In genomic region chr6:145249291-145250184, GRCm38 (mm10) we compare ENCODE assay signal across 8 mouse cellular contexts. TPM values are rescaled to one million over a fixed set of nuclear protein-coding genes. Genes with fewer than 3 reads are reported as not detected.
DNase-seq lines count a peak whose midpoint lies in the region; ATAC-seq and TF ChIP-seq lines count a peak whose summit lies in the region.

No protein-coding gene starts in this region.

- H3K4me2 ChIP-seq in hindbrain, embryonic 13.5 days = peak overlapping the region; percentile 79

- peak; percentile 81 for DNase-seq in ZHBTc4 (ENCODE audit: low read depth, low spot score)
- peak; percentile 81 for DNase-seq in cerebellum, postnatal 10 days
- peak; percentile 48 to 57 for DNase-seq in frontal cortex, postnatal 10 days (ENCODE audit: low spot score in 2 of 2)
- DNase-seq in left cerebral cortex, adult 2 months (ENCODE audit: extremely low spot score in 1 of 2, low spot score in 2 of 2) = peak; percentile 48 to 51
- DNase-seq in lung, postnatal 4 days = peak; percentile 72 to 73
- DNase-seq in retina, postnatal 1 day = peak; percentile 59
- peak; percentile 54 for DNase-seq in urinary bladder, adult 2 months (ENCODE audit: low spot score)

- WGBS in hindbrain, embryonic 13.5 days = under 1% methylated on average over 83 of the region's 124 CpGs

- H3K4me1 ChIP-seq in hindbrain, embryonic 13.5 days (replicated peaks) = peaks cover 26% of the 10 kb centered on the region

- intact Hi-C loops in left cerebral cortex, adult 2 months (cut with DNase I) = loop anchor here (1.0 to 2.0 kb wide), 3 partner anchors 38 to 93 kb away; partner anchors contain the start of genes Casc1 and Etfrf1

- no peaks in the 10 kb centered on the region for H3K9me3 ChIP-seq in hindbrain, embryonic 13.5 days

- H3K27ac ChIP-seq in hindbrain, embryonic 13.5 days = peak overlapping the region; percentile 94
- H3K27ac ChIP-seq in left cerebral cortex, adult 2 months = peak overlapping the region; percentile 76

- H3K4me3 ChIP-seq in hindbrain, embryonic 13.5 days = peak overlapping the region; percentile 89
- peak overlapping the region; percentile 87 for H3K4me3 ChIP-seq in left cerebral cortex, adult 2 months

- TF ChIP-seq CTCF in left cerebral cortex, adult 2 months (IDR thresholded peaks at IDR 0.05) = no peak

- ATAC-seq in hindbrain, embryonic 13.5 days (ENCODE audit: low FRiP score) = peak; percentile 69

- no peaks in the 10 kb centered on the region for H3K27me3 ChIP-seq in hindbrain, embryonic 13.5 days

- H3K9ac ChIP-seq in hindbrain, embryonic 13.5 days = peak overlapping the region; percentile 95

- H3K36me3 ChIP-seq in hindbrain, embryonic 13.5 days = peaks cover 7% of the 10 kb centered on the region; the same call in 1 of the 2 replicates

RNA-seq across cellular contexts. Expression of gene Kras, which starts 0.5 kb away (rescaled TPM):
- polyA plus RNA-seq in hindbrain, embryonic 13.5 days (2015; fragmentation: Nextera tagmentation; extraction: Ambion mirVana) = 83.4 and 90.0 TPM in 2 replicates
- 10 to 100 TPM; 78.4 to 79.8 TPM for total RNA-seq in left cerebral cortex, adult 2 months (2021)
- polyA plus RNA-seq in urinary bladder, adult 2 months (2012; rRNA removed) = 21.8 and 26.6 TPM in 2 replicates

RNA-seq across cellular contexts. Expression of gene Etfrf1, which starts 38.6 kb away (rescaled TPM):
- 34.3 and 34.9 TPM in 2 replicates for polyA plus RNA-seq in hindbrain, embryonic 13.5 days (2015; fragmentation: Nextera tagmentation; extraction: Ambion mirVana)
- total RNA-seq in left cerebral cortex, adult 2 months (2021) = 10 to 100 TPM; 22.5 to 23.4 TPM
- 44.4 and 44.5 TPM in 2 replicates for polyA plus RNA-seq in urinary bladder, adult 2 months (2012; rRNA removed)

RNA-seq across cellular contexts. Expression of gene Casc1, which starts 38.7 kb away (rescaled TPM):
- polyA plus RNA-seq in hindbrain, embryonic 13.5 days (2015; fragmentation: Nextera tagmentation; extraction: Ambion mirVana) = 0.97 and 1.0 TPM in 2 replicates
- total RNA-seq in left cerebral cortex, adult 2 months (2021) = 1 to 10 TPM; 1.3 to 1.9 TPM
- polyA plus RNA-seq in urinary bladder, adult 2 months (2012; rRNA removed) = 0.63 and 0.74 TPM in 2 replicates

Comparison
In these comparisons a context has a peak if more than half of its experiments do, and no peak if none do; other contexts are left out.
1. Peak in every context shown above with its lines: DNase-seq, ATAC-seq, H3K4me3 ChIP-seq and H3K27ac ChIP-seq.